Mouse (Mus musculus) cerebellum, adult (tissue): ENCODE measurements around the gene Zfp174.

Experiments used
- ATAC-seq: cut with Nextera tagmentation; 2 replicates; pipeline ENCODE4 v1.9.2; 2017; ENCODE audit warnings: mild to moderate bottlenecking, moderate library complexity, mixed read lengths; ENCODE audit not compliant: insufficient number of reproducible peaks, low FRiP score, low TSS enrichment

The Zfp174 gene

GRCm38 (mm10) chr16:3876346-3876745, 29.3 kb downstream of the Zfp174 start:
- ATAC-seq, result no peak

GRCm38 (mm10) chr16:3884201-3885064, 37.4 kb downstream of the Zfp174 start, which contains the start of the genes Zfp597 and Gm20695:
TSS of gene Zfp597 (minus strand) at chr16:3884561.
TSS of gene Gm20695 (plus strand) at chr16:3884648.
- ATAC-seq, result peak; percentile 98

DNA sequence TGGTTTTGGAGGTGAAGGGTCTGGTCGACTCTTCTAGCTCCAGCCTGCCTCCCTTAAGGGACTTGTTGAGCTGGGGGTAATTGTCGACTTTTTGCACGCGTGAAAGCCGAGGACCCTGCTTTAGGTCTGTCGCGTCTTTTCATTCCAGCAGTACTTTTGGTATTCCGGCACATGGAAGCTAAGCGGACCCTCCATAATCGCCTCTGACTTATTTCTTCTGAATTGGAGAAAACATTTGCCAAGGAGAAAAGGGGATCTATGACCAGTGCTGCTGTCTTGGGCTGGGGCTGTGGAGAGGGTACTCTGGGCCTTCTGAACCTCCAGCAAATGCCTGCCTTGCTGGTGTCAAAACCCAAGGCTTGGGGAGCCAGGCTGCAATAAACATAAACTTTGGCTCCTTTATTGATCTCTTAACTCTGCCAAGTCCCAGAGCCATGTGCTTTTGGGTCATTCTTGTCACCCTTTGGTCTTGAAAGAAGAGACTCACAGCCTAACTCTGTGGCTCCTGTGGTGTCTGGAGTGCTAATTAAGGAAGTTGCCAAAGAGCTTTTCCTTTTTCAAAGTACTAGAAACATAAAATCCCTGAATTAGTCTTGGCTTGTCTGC, 38.1 kb downstream of the Zfp174 start:
- ATAC-seq, result 0 out of 2 replicates have a peak, but pooled peaks have one; percentile 6

DNA sequence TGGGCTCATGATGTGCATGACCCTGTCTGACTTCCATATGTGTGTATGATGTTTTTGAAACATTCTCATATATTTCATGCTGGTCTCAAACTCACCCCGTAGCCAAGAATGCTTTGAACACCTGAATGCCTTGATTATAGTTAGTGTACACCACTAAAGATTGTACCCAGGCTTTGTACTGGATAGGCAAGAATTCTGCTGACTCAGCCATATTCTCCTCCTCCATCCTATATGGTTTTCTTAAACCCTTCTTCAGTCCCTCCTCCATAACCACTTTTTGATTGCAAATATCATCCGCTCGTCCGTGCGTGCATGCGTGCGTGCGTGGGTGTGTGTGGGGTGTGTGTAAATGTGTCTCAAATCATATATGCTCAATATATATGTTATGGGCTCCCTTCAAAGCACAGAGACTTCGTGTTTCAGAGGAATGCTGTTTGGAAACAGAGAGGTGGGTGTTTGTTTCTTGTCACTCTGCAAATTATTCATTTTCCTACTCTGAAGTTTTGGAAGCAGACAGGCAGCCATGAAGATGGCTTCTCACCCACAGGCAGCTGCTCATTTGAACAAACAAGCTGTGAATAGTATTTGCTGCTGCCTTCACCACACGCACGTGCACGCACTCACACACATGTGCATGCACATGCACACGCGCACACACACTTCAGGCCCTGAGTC, 44.7 kb downstream of the Zfp174 start:
- ATAC-seq, result no peak

- no peak for ATAC-seq
Observed at GRCm38 (mm10) chr16:3893739-3894138, 46.7 kb downstream of the Zfp174 start.

GRCm38 (mm10) chr16:3895173-3895792, 48.2 kb downstream of the Zfp174 start:
- no peak for ATAC-seq

DNA sequence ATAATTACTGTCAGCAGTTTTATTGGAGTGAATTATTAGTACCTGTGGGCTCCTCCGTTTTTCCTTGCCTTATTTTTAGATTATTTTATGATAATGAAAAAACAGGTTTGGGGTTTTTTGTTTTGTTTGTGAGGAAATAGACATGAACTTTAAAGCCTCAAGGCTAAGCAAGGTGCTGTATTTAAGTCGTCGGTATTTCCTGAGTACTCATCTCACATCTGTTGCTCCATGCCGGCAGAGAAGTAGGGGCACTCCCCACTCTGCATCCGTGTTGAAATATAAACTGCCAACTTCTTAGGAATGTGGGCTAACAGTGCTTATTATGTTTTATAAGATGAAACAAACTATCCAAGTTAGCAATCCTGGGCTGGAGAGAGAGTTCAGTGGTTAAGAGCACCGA, 49.0 kb downstream of the Zfp174 start:
- ATAC-seq, result no peak

- ATAC-seq, result no peak
Observed at GRCm38 (mm10) chr16:3896553-3896952, 49.5 kb downstream of the Zfp174 start.

GRCm38 (mm10) chr16:3907471-3907870, 60.4 kb downstream of the Zfp174 start:
- no peak for ATAC-seq
